Mouse (Mus musculus) forebrain, embryonic 12.5 days (tissue): ENCODE results near the gene Mgst2. TPM values are rescaled to one million over a fixed set of nuclear protein-coding genes. Genes with fewer than 3 reads are reported as not detected.

Experiments used
- ATAC-seq: fragments of 200-750 bp; cut with Nextera tagmentation; 2 replicates; pipeline ENCODE4 v1.8.0; 2017; ENCODE audit warnings: moderate TSS enrichment; ENCODE audit not compliant: low FRiP score
- H3K27ac ChIP-seq: fragments of 300-500 bp; sonication (generic); 2 replicates; pipeline ENCODE4 v1.5.1; 2016; ENCODE audit warnings: mild to moderate bottlenecking
- H3K27me3 ChIP-seq: fragments of 300-500 bp; sonication (generic); 2 replicates; pipeline ENCODE4 v1.6.1; 2016; ENCODE audit warnings: mild to moderate bottlenecking
- H3K36me3 ChIP-seq: fragments of 300-500 bp; sonication (generic); replicated peaks from 2 replicates; pipeline ENCODE4 v1.6.1; 2016; ENCODE audit warnings: mild to moderate bottlenecking
- H3K4me1 ChIP-seq: fragments of 300-500 bp; sonication (generic); 2 replicates; pipeline ENCODE4 v1.6.1; 2016
- H3K4me2 ChIP-seq: fragments of 300-500 bp; sonication (generic); 2 replicates; pipeline ENCODE4 v1.6.1; 2016; ENCODE audit warnings: mild to moderate bottlenecking, moderate library complexity
- H3K4me3 ChIP-seq: fragments of 300-500 bp; sonication (generic); replicated peaks from 2 replicates; pipeline ENCODE4 v1.5.1; 2016; ENCODE audit warnings: mild to moderate bottlenecking
- H3K9ac ChIP-seq: fragments of 300-500 bp; sonication (generic); 2 replicates; pipeline ENCODE4 v1.6.1; 2016; ENCODE audit warnings: mild to moderate bottlenecking
- H3K9me3 ChIP-seq: fragments of 300-500 bp; sonication (generic); 2 replicates; pipeline ENCODE4 v1.6.1; 2016
- WGBS: fragments of 180-500 bp; shearing (Covaris S2); methylation state at CpG from one replicate; pipeline ENCODE4 v1.1.7; 2016; 5-methylcytosine and 5-hydroxymethylcytosine counted together
- polyA plus RNA-seq: library from polyadenylated mRNA; unstranded; fragments of >200 nt; fragmentation: Nextera tagmentation; extraction: Ambion mirVana; gene quantifications from 2 replicates; pipeline ENCODE4 v1.2.1, GENCODE M21; 2016

Mgst2 gene
- polyA plus RNA-seq, 1 experiment from 2014 or later: not detected

DNA sequence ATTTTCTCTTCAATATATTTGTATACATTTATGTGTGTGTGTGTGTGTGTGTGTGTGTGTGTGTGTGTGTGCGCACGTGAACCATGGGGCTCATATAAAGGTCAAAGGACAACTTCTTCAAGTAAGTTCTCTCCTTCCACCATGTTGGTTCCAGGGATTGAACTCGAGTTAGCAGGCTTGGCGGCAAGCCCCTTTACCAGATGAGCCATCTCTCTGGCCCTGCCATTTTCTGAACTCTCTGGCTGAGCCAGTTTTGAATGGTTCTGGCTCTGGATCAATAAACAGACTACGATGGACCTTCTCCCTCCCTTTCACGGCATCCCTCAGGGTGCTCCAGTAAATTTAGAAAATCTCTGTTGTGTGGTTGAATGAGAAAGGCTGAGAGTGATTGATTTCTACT lies 26.6 kb downstream of the Mgst2 start:
- no peak for ATAC-seq

DNA sequence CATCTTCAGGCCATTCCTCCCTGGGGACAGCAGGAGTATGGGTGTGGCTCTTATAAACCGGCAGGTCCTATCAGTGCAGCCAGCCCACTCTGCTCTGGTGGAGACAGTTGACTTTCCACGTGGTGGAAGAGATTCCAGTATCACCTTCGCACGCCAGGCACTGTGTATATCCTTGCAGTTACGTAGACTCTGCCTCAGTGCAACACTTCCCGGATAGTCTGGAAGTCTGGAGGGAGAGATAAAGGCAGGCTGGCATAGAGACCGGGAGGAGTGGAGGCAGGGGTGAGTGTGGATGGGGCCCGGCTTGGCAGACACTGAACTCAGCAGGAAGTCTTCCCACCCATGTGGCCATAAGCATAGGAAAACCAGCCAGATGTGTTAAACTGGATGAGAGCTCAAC lies 28.6 kb downstream of the Mgst2 start:
- Histone ChIP-seq H3K9me3 (no peaks in the 10 kb centered on the region), H3K36me3 (peaks cover 29% of the 10 kb centered on the region), H3K4me2 (no peak overlapping the region), H3K27ac (no peak overlapping the region), H3K9ac (no peak overlapping the region), H3K27me3 (no peaks in the 10 kb centered on the region), H3K4me3 (no peak overlapping the region), H3K4me1 (no peaks in the 10 kb centered on the region)
- 91% methylated on average over 8 of the region's 8 CpGs for WGBS
- no peak for ATAC-seq

More for the DNA sequence above, 26.6 kb downstream of the Mgst2 start:
- no peak overlapping the region for H3K4me2 ChIP-seq
- no peaks in the 10 kb centered on the region for H3K27me3 ChIP-seq
- H3K36me3 ChIP-seq: peaks cover 29% of the 10 kb centered on the region
- H3K9ac ChIP-seq: no peak overlapping the region
- H3K4me1 ChIP-seq: no peaks in the 10 kb centered on the region
- no peaks in the 10 kb centered on the region for H3K9me3 ChIP-seq
- WGBS: 85% methylated on average over 6 of the region's 6 CpGs
- H3K4me3 ChIP-seq: no peak overlapping the region
- H3K27ac ChIP-seq: no peak overlapping the region

GRCm38 (mm10) chr3:51693196-51693595 lies 33.0 kb downstream of the Mgst2 start:
- Histone ChIP-seq H3K4me1 (no peaks in the 10 kb centered on the region), H3K27ac (no peak overlapping the region), H3K27me3 (no peaks in the 10 kb centered on the region), H3K4me3 (no peak overlapping the region), H3K9ac (no peak overlapping the region), H3K4me2 (no peak overlapping the region), H3K36me3 (peaks cover 33% of the 10 kb centered on the region), H3K9me3 (no peaks in the 10 kb centered on the region)
- no peak for ATAC-seq
- WGBS: 70% methylated on average over 10 of the region's 10 CpGs

- WGBS: 87% methylated on average over 14 of the region's 14 CpGs
- ATAC-seq: no peak
- H3K9me3 ChIP-seq: no peaks in the 10 kb centered on the region
- no peak overlapping the region for H3K4me3 ChIP-seq
- H3K36me3 ChIP-seq: peaks cover 20% of the 10 kb centered on the region
- H3K9ac ChIP-seq: no peak overlapping the region
- no peak overlapping the region for H3K27ac ChIP-seq
- no peak overlapping the region for H3K4me2 ChIP-seq
- H3K4me1 ChIP-seq: no peaks in the 10 kb centered on the region
- H3K27me3 ChIP-seq: no peaks in the 10 kb centered on the region
Observed at GRCm38 (mm10) chr3:51694576-51694975, 34.4 kb downstream of the Mgst2 start.

DNA sequence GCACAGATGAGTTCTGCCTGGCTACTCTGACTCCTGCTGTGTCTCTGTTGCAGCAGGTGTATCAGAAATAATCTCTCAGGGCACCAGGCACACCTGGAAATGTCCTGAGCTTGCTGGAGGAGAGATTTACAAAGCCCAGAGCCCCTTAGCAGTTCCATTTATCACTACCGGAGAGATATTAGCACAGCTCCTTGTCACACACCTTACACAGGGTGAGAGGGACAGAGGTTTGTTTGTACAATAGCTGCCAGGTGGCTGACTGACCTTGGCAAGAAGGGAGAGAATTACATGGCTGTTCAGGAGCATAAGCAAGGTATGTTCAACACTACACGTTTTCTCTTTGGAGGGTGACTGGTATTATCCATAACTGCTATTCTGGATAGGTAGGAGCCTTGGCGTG lies 35.6 kb downstream of the Mgst2 start:
- no peaks in the 10 kb centered on the region for H3K9me3 ChIP-seq
- no peak overlapping the region for H3K9ac ChIP-seq
- H3K27me3 ChIP-seq: no peaks in the 10 kb centered on the region
- H3K36me3 ChIP-seq: peaks cover 9% of the 10 kb centered on the region
- H3K27ac ChIP-seq: no peak overlapping the region
- WGBS: 90% methylated on average over 3 of the region's 3 CpGs
- peaks cover 11% of the 10 kb centered on the region for H3K4me1 ChIP-seq
- H3K4me3 ChIP-seq: no peak overlapping the region
- H3K4me2 ChIP-seq: no peak overlapping the region
- no peak for ATAC-seq

- no peak overlapping the region for H3K4me3 ChIP-seq
- peaks cover 9% of the 10 kb centered on the region; the same call in 1 of the 2 replicates for H3K36me3 ChIP-seq
- H3K4me2 ChIP-seq: no peak overlapping the region
- peaks cover 31% of the 10 kb centered on the region for H3K4me1 ChIP-seq
- ATAC-seq: no peak
- no peaks in the 10 kb centered on the region for H3K9me3 ChIP-seq
- H3K27me3 ChIP-seq: no peaks in the 10 kb centered on the region
- no peak overlapping the region for H3K27ac ChIP-seq
- 92% methylated on average over 3 of the region's 3 CpGs for WGBS
- no peak overlapping the region for H3K9ac ChIP-seq
Observed at GRCm38 (mm10) chr3:51697931-51698330, 37.8 kb downstream of the Mgst2 start.

DNA sequence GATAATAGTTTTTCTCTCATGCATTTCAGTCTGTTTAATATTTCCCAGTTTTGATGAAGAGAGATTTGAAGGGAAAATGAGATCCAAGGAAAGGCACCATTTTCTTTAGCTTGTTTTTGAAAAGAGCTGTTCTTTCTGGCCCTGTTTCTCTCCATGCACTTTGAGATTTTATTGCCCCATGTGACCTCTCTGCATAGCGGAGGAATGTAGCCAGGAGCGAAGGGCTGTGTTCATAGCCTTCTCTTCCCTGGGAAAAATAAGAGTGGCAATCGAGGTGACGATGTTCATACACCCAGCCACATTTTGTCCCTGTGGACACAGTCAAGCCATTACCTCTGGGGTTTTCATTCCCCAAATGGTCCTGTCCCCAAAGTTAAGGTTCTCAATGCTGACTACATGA lies 40.0 kb downstream of the Mgst2 start:
- Histone ChIP-seq H3K4me3 (no peak overlapping the region), H3K4me2 (peak overlapping the region; percentile 57; the same call in 1 of the 2 replicates), H3K4me1 (peaks cover 37% of the 10 kb centered on the region), H3K27me3 (no peaks in the 10 kb centered on the region), H3K36me3 (peaks cover 9% of the 10 kb centered on the region; the same call in 1 of the 2 replicates), H3K27ac (peak overlapping the region; percentile 95; the same call in 1 of the 2 replicates), H3K9me3 (no peaks in the 10 kb centered on the region), H3K9ac (no peak overlapping the region)
- WGBS: 81% methylated on average over 4 of the region's 4 CpGs
- ATAC-seq: no peak

DNA sequence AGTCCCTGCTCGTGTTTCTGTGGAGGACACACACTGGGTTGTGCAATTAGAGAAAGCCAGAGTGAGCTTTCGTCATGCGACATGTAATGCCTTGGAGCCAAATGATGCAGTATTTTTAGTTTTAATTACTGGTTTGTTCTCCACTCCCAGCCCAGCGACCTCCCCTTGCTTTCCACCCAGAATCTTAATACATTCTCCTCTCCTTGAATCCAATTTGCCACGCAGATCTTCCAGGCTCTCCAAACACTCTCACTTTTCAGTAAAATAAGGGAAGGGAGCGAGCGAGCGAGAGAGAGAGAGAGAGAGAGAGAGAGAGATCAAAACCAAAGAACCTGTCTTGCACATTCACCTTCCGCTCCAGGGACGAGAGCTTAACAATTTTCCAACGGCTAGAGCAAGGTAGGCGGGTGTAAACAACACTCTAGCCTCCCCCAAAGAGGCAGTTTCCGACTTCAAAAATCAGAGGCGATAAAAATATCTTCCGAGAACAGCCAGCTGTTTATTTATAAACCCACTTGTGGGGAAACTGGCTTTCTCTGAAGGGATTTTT lies 40.6 kb downstream of the Mgst2 start:
- Histone ChIP-seq H3K27ac (peak overlapping the region; percentile 95), H3K4me3 (peak overlapping the region; percentile 21; the same call in 1 of the 2 replicates), H3K4me1 (peaks cover 37% of the 10 kb centered on the region), H3K4me2 (peak overlapping the region; percentile 57), H3K27me3 (no peaks in the 10 kb centered on the region), H3K9me3 (no peaks in the 10 kb centered on the region), H3K36me3 (peaks cover 9% of the 10 kb centered on the region; the same call in 1 of the 2 replicates), H3K9ac (peak overlapping the region; percentile 45)
- ATAC-seq: no peak
- 24% methylated on average over 15 of the region's 15 CpGs for WGBS

DNA sequence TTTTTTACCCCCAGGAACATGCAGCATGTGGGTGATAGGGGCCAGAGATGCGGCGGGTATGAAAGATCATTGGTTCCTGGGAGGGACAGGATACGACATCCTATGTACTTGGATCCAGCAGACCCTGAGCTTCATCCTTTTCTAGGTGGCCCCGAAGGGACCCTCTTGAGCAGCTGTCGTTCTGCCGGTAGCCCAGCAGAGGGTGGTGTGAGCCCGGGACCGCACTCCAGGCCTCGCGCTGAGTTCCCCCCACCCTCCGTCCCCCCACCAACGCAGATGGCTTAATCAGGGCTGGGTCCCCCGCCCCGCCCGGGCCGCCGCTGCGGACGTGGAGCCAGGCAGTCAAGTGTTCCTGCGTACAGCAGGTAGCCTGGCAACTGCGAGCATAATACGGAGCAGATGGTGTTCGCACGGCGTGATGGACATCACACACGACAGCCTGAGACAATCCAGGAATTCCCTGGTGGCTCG lies 41.2 kb downstream of the Mgst2 start:
- Histone ChIP-seq H3K4me3 (peak overlapping the region; percentile 21), H3K9me3 (no peaks in the 10 kb centered on the region), H3K36me3 (peaks cover 6% of the 10 kb centered on the region; the same call in 1 of the 2 replicates), H3K4me2 (peak overlapping the region; percentile 57), H3K27me3 (no peaks in the 10 kb centered on the region), H3K9ac (peak overlapping the region; percentile 52), H3K27ac (peak overlapping the region; percentile 95), H3K4me1 (peaks cover 40% of the 10 kb centered on the region)
- peak; percentile 96 for ATAC-seq
- under 1% methylated on average over 27 of the region's 27 CpGs for WGBS

DNA sequence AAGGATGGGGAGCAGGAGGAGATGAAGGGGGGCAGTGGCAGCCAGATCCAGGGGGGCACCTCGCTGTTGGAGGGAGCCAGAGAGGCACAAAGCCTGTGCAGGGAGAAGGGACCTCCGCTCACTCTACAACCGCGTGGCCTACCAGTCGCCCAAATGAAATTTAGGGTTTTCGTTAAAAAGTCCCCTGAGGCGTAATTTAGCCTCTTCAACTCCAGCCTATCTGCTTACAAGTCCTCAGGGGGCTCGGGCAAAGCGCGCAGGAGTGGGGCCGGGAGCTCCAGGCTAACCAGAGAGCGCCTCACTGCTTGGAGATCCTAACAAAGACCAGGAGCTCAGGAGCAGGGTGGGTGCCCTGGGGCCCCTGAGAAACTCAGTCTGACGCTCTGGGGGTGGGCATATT lies 41.8 kb downstream of the Mgst2 start:
- WGBS: 1% methylated on average over 13 of the region's 13 CpGs
- Histone ChIP-seq H3K27ac (peak overlapping the region; percentile 95), H3K4me1 (peaks cover 40% of the 10 kb centered on the region), H3K9ac (peak overlapping the region; percentile 52), H3K27me3 (no peaks in the 10 kb centered on the region), H3K4me3 (peak overlapping the region; percentile 21), H3K9me3 (no peaks in the 10 kb centered on the region), H3K36me3 (no peaks in the 10 kb centered on the region), H3K4me2 (peak overlapping the region; percentile 57)
- peak; percentile 84 for ATAC-seq

GRCm38 (mm10) chr3:51702701-51703286 lies 42.6 kb downstream of the Mgst2 start:
- Histone ChIP-seq H3K4me1 (peaks cover 40% of the 10 kb centered on the region), H3K4me2 (no peak overlapping the region), H3K27ac (peak overlapping the region; percentile 95), H3K36me3 (no peaks in the 10 kb centered on the region), H3K9me3 (no peaks in the 10 kb centered on the region), H3K9ac (peak overlapping the region; percentile 52; the same call in 1 of the 2 replicates), H3K27me3 (no peaks in the 10 kb centered on the region), H3K4me3 (no peak overlapping the region)
- no peak for ATAC-seq
- 73% methylated on average over 8 of the region's 8 CpGs for WGBS

DNA sequence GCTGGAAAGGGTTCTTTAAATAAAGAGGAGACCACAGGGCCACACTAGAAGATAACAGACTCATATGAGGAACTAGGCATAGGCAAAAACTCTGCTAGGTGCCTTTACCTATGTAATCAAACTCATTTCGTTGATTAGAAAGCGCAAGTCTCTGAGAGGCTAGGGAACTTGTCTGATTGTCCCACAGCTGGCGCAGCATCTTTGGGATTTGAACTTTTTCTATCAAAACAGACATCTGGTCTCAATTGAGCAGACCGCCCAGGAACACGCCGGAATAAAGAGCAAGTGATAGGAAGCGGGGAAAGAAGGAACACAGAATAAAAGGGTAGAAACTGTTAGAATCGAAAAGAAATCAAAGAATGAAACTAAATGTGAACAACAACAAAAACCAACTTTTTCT lies 43.3 kb downstream of the Mgst2 start:
- Histone ChIP-seq H3K27me3 (no peaks in the 10 kb centered on the region), H3K9me3 (no peaks in the 10 kb centered on the region), H3K27ac (0 out of 2 replicates have a peak overlapping the region, but pooled peaks have one; percentile 95), H3K9ac (no peak overlapping the region), H3K4me2 (no peak overlapping the region), H3K4me1 (peaks cover 40% of the 10 kb centered on the region), H3K4me3 (no peak overlapping the region), H3K36me3 (no peaks in the 10 kb centered on the region)
- ATAC-seq: no peak
- WGBS: 89% methylated on average over 8 of the region's 8 CpGs

GRCm38 (mm10) chr3:51705220-51705619 lies 45.1 kb downstream of the Mgst2 start:
- 85% methylated on average over 7 of the region's 7 CpGs for WGBS
- no peak overlapping the region for H3K9ac ChIP-seq

More at GRCm38 (mm10) chr3:51705220-51705619, 45.1 kb downstream of the Mgst2 start:
- no peak for ATAC-seq
- no peak overlapping the region for H3K4me2 ChIP-seq
- H3K9me3 ChIP-seq: no peaks in the 10 kb centered on the region
- H3K27me3 ChIP-seq: no peaks in the 10 kb centered on the region
- peaks cover 34% of the 10 kb centered on the region for H3K4me1 ChIP-seq
- H3K4me3 ChIP-seq: no peak overlapping the region
- H3K36me3 ChIP-seq: no peaks in the 10 kb centered on the region
- no peak overlapping the region for H3K27ac ChIP-seq
